Mouse (Mus musculus) cerebellum, postnatal 36 days (tissue): Measurements from ENCODE around the gene Sppl2b.
A peak's percentile ranks its signal among the peaks of the same experiment; 100 is the strongest.

Experiments used
- DNase-seq, 2 experiments: peaks; one replicate each; pipeline ENCODE4 v3.0.0; 2021 to 2022; ENCODE audit warnings: mixed read lengths in 2 of 2

Sppl2b gene

GRCm38 (mm10) chr10:80855749-80856073, 636 bp downstream of the Sppl2b start:
- peak; percentile 62 to 69 for DNase-seq

DNA sequence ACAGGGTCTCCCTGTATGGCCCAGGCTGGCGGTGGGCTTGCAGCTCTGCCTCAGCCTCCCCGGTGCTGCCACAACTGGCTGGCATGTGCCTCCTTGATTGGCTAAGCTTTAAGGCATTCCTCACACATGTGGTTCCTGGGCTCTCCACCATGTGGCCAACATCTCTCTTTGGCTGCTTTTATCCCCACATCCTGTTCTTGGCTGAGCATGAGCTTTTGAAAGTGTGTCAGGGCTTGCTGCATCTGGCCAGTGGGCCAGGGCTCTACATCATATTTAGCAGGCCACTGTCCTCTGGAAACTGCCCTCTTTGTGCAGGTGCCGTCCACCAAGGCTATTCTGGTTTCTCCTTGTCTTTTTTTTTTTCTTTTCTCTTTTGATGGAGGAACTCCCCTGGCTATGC, 1.2 kb downstream of the Sppl2b start:
- no peak for DNase-seq

- DNase-seq: no peak
These were observed 1.8 kb downstream of the Sppl2b start for GRCm38 (mm10) chr10:80856908-80857307.

- DNase-seq: no peak
These were observed 2.3 kb downstream of the Sppl2b start for GRCm38 (mm10) chr10:80857386-80857785.

GRCm38 (mm10) chr10:80857848-80858247, 2.8 kb downstream of the Sppl2b start:
- DNase-seq: no peak

- DNase-seq: no peak
These were observed 3.4 kb downstream of the Sppl2b start for GRCm38 (mm10) chr10:80858350-80858935.

GRCm38 (mm10) chr10:80862305-80862704, 7.2 kb downstream of the Sppl2b start:
- no peak for DNase-seq

GRCm38 (mm10) chr10:80864446-80864845, 9.4 kb downstream of the Sppl2b start:
- DNase-seq: peak; percentile 75 to 80

DNA sequence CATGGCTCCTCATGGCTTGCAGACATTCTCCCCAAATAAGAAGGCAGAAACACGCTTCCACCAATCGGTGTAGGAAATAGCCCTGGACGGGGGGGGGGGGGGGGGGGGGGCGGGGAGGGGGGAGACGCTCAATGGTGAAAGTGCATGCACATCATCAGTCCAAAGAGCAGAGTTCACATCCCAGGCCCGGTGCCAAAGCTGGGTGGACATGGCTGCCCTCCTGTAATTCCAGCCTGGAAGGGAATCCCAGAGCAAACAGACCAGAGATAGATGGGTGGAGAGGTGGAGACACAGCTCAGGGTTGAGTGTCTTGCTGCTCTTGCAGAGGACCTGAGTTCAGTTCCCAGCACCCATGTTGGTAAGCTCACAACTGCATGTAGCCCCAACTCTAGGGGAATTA, 15.9 kb downstream of the Sppl2b start:
- no peak for DNase-seq

GRCm38 (mm10) chr10:80871581-80871980, 16.5 kb downstream of the Sppl2b start, which contains the start of gene Tmprss9:
Tmprss9 (plus strand) TSS chr10:80871848.
- no peak for DNase-seq

- DNase-seq: no peak
These were observed 19.0 kb downstream of the Sppl2b start for GRCm38 (mm10) chr10:80874035-80874434.

DNA sequence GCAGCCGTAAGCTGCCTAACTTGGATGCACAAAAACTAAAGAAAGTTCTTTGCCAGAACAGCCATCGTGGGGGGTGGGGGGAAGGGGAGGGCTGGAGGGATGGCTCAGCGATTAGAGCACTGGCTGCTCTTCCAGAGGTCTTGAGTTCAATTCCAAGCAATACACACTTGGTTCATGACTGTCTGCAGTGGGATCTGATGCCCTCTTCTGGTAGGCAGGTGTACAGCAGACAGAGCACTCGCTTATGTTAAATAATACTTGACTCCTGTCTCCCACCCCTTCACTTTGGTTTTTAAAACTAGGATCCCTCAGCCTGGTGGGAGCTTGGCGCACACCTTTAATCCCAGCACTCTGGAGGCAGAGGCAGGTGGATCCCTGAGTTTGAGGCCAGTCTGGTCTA, 21.0 kb downstream of the Sppl2b start:
- peak; percentile 74 to 80 for DNase-seq

- no peak for DNase-seq
These were observed 21.5 kb downstream of the Sppl2b start for GRCm38 (mm10) chr10:80876594-80876993.

DNA sequence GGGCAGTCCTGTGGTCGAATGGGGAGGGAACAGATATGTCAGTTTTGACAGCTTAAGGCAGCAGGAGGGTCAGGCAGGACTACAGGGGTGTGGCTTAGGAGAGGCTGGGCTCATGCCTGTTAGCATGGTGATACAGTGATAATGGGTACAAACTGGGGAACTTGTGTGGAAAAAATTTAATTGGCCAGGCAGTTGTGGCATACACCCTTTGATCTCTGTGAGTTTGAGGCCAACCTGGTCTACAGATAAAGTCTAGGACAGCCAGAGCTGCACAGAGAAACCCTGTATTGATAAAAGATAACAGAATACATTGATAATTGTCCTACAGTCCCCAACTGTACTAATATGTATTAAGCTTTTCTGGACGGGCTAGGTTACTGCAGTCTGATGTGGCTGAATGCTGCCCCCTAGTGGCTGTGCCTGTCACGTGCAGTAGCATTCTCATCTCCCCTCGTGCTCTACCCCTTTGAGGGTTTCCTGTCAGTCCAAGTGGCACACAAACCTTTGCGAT, 25.1 kb downstream of the Sppl2b start:
- DNase-seq: peak; percentile 73 to 76

DNA sequence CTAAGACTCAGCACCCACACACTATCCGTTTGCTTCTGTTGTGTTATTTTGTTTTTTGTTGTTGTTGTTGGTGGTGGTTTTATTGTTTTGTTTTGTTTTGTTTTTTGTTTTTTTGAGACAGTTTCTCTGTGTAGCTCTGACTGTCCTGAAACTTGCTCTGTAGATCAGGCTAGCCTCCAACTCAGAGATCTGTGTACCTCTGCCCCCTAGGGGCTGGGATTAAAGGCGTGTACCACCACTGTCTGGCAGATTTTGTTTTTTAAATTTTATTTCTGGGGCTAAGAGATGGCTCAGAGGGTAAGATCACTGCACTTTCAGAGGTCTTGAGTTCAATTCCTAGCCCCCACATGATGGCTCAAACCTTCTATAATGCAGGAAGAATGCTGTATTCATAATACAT, 25.8 kb downstream of the Sppl2b start:
- no peak for DNase-seq

- DNase-seq: peak; percentile 78 to 81
These were observed 26.2 kb downstream of the Sppl2b start for GRCm38 (mm10) chr10:80881301-80881700.

DNA sequence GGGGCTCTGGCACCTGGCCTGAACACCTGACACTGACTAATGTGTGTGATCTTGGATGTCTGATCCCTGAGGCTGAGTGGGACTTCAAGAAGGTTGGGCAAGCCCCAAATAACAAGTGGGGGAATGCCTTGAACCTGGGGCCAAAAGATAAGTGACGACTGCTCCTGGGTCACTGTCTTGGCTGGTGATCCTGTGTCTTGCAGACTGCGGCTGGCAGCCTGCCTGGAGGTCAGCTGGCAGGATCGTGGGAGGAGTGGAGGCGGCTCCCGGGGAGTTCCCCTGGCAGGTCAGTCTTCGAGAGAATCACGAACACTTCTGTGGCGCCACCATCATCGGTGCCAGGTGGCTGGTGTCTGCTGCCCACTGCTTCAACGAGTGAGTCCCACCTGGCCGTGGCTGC, 32.1 kb downstream of the Sppl2b start:
- peak; percentile 76 to 85 for DNase-seq

DNA sequence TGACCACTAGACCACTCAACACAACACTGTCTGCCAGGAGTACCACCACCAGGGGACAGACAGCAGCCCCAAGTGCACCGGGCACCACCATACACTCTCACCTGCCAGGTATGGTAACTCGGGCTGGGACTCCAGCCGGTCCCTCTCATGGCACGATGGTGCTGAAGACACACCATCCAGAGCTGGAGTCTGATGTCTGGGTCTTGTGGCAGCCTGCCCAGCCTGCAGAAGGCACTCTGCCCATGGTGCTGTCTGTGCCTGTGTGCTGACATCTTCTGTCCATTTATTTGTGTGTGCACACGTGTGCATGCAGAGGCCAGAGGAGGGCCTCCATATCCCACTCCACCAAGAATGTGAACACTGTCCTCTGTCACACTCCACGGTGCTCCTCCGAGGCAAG, 40.0 kb downstream of the Sppl2b start:
- no peak for DNase-seq

- DNase-seq: no peak
These were observed 40.6 kb downstream of the Sppl2b start for GRCm38 (mm10) chr10:80895697-80896096.

DNA sequence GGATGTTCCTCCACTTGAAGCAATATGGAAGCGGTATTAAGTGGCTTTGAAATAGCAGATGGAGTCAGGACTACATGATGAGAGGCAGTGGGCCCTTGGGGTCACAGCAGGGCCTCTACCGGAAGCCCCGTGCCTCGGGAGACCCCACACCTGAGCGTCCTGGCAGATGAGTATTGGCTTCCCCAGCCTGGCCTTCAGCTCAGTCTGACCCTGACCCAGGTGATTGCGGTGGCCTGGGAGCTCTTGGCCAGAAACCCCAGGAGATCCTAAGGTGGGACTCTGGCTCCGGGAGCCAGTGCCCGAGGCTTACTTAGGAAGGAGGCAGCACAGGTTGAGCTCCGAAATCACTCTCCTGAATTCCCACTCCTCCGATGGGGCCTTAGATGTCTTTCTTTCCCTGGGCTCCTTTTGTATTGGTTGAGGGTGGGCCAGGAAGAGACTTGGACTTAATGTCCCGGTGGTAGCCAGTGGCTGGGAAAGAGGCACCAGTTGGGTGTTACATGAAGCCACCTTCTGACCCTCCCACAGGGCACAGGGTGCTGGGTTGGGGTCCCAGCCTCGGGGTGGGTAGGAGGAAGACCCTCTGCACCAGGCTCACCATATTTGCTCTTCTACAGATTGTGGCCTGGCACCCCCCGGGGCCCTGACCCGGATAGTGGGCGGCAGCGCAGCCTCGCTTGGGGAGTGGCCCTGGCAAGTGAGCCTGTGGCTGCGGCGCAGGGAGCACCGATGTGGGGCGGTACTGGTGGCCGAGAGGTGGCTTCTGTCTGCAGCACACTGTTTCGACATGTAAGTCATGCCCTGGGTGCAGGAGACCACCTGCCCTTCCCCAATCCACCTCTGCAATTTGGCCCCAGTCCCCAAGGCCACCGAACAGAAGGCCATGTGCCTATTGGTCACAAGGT, 41.8 kb downstream of the Sppl2b start:
- DNase-seq: no peak

DNA sequence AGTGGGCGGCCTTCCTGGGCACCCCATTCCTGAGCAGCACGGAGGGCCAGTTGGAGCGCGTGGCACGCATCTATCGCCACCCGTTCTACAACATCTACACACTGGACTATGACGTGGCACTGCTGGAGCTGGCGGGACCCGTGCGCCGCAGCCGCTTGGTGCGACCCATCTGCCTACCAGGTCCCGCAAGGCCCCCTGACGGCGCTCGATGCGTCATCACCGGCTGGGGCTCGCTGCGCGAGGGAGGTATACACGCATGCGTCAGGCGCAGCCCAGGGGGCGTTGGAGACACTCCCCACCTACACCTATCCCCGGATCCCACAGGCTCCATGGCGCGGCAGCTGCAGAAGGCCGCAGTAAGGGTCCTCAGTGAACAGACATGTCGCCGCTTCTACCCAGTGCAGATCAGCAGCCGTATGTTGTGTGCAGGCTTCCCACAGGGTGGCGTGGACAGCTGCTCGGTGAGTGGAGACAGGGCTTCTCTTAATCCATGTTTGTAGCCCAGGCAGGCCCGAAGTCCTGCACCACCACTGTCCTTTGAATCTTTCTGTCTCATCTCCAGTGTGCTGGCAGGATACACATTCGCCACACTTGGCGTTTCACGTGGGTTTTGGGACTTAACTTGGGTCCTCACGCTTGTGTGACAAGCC, 42.9 kb downstream of the Sppl2b start:
- no peak for DNase-seq

DNA sequence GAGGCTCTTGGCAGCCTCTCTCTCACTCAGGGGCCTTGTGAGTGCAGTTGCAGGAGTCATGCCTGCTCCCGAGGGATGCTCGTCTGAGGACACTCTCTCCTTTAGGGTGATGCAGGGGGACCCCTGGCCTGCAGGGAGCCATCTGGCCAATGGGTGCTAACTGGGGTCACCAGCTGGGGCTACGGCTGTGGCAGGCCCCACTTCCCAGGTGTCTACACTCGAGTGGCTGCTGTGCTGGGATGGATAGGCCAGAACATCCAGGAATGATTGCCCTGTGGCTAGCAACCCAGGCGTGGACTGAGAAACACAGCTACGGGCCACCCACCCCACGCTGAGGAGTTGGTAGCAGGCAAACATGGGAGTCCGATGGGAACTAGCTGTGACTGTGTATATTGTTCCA, 44.0 kb downstream of the Sppl2b start:
- DNase-seq: no peak

- no peak for DNase-seq
These were observed 44.7 kb downstream of the Sppl2b start for GRCm38 (mm10) chr10:80899591-80900317.
